Mouse (Mus musculus): Measurements from ENCODE around the gene Tpcn1.

Gene Tpcn1

GRCm38 (mm10) chr5:120609246-120609775 is 20.8 kb upstream of the Tpcn1 start:
- DNase-seq (ENCODE audit: low read depth, low spot score), result no peak

- DNase-seq (ENCODE audit: low read depth, low spot score), result no peak
Measured at GRCm38 (mm10) chr5:120607335-120607734, 18.9 kb upstream of the Tpcn1 start.

- no peak for DNase-seq (ENCODE audit: low read depth, low spot score)
Measured at GRCm38 (mm10) chr5:120606590-120607200, 18.2 kb upstream of the Tpcn1 start.

- DNase-seq (ENCODE audit: low read depth, low spot score), result peak; percentile 87
Measured at GRCm38 (mm10) chr5:120605688-120606087, 17.2 kb upstream of the Tpcn1 start.

GRCm38 (mm10) chr5:120605241-120605661 is 16.8 kb upstream of the Tpcn1 start:
- no peak for DNase-seq (ENCODE audit: low read depth, low spot score)

GRCm38 (mm10) chr5:120604839-120605238 is 16.4 kb upstream of the Tpcn1 start:
- peak; percentile 83 for DNase-seq (ENCODE audit: low read depth, low spot score)

- no peak for DNase-seq (ENCODE audit: low read depth, low spot score)
Measured at GRCm38 (mm10) chr5:120603515-120603914, 15.0 kb upstream of the Tpcn1 start.

- no peak for DNase-seq (ENCODE audit: low read depth, low spot score)
Measured at GRCm38 (mm10) chr5:120602210-120602609, 13.7 kb upstream of the Tpcn1 start.

GRCm38 (mm10) chr5:120600946-120601668 is 12.6 kb upstream of the Tpcn1 start:
- no peak for DNase-seq (ENCODE audit: low read depth, low spot score)

- no peak for DNase-seq (ENCODE audit: low read depth, low spot score)
Measured at GRCm38 (mm10) chr5:120599625-120600024, 11.2 kb upstream of the Tpcn1 start.

GRCm38 (mm10) chr5:120594485-120594884 is 6.0 kb upstream of the Tpcn1 start:
- no peak for DNase-seq (ENCODE audit: low read depth, low spot score)

GRCm38 (mm10) chr5:120592141-120592540 is 3.7 kb upstream of the Tpcn1 start:
- DNase-seq (ENCODE audit: low read depth, low spot score), result no peak

GRCm38 (mm10) chr5:120590356-120591010 is 2.0 kb upstream of the Tpcn1 start:
- DNase-seq (ENCODE audit: low read depth, low spot score), result peak; percentile 71

GRCm38 (mm10) chr5:120587940-120588568 is 419 bp downstream of the Tpcn1 start:
- no peak for DNase-seq (ENCODE audit: low read depth, low spot score)

- peak; percentile 61 for DNase-seq (ENCODE audit: low read depth, low spot score)
Measured at GRCm38 (mm10) chr5:120587616-120587926, 902 bp downstream of the Tpcn1 start.

- no peak for DNase-seq (ENCODE audit: low read depth, low spot score)
Measured at GRCm38 (mm10) chr5:120586741-120587615, 1.5 kb downstream of the Tpcn1 start.

GRCm38 (mm10) chr5:120584968-120585367 is 3.5 kb downstream of the Tpcn1 start:
- DNase-seq (ENCODE audit: low read depth, low spot score), result no peak

- no peak for DNase-seq (ENCODE audit: low read depth, low spot score)
Measured at GRCm38 (mm10) chr5:120583511-120583910, 5.0 kb downstream of the Tpcn1 start.

- DNase-seq (ENCODE audit: low read depth, low spot score), result no peak
Measured at GRCm38 (mm10) chr5:120582002-120582401, 6.5 kb downstream of the Tpcn1 start.

- no peak for DNase-seq (ENCODE audit: low read depth, low spot score)
Measured at GRCm38 (mm10) chr5:120579898-120580626, 8.4 kb downstream of the Tpcn1 start.

All from CD4-positive helper T cell, adult 2 months (primary cell).